Mouse (Mus musculus) cerebellum, adult 2 months (tissue): ENCODE measurements around the gene Gpr182.

Source experiments
- CTCF ChIP-seq: fragments of 200-500 bp; IDR thresholded peaks from 2 replicates; pipeline ENCODE4 v1.5.1; 2011; ENCODE audit warnings: low read depth, mild to moderate bottlenecking, control low read depth, low read length, moderate library complexity, borderline replicate concordance; ENCODE audit not compliant: insufficient read depth
- POLR2A ChIP-seq: fragments of 200-500 bp; IDR thresholded peaks from 2 replicates; pipeline ENCODE4 v1.6.1; 2011; ENCODE audit warnings: low read length, control low read depth, borderline replicate concordance; ENCODE audit not compliant: insufficient read depth

DNA sequence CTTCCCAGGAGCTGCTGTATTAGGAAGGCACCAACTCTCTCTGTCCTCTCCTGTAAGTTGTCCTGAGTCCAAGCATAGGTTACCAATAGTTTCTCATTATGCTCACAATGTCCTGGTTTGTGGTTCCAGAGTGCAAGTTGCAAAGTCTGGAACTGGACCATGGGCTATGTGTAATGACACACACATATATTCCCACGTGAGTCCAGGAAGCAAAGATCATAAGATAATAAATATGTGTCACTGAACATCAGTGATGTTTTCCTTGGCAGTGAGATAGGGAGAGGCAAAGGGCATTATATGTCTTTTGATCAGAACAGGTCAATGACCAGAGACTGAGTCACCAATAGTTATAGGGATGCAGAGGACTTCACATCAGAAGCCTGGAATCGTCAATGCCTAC is 24.5 kb upstream of the Gpr182 start, which contains the start of gene Rdh9:
- TF ChIP-seq CTCF (no peak), POLR2A (no peak)
